Mouse (Mus musculus) brain, embryonic 14.5 days (tissue): Measurements from ENCODE around the gene Dst.

ENCODE experiments used
- CTCF ChIP-seq: fragments of 200-500 bp; IDR thresholded peaks from 2 replicates; pipeline ENCODE4 v1.5.1; 2012; ENCODE audit warnings: inconsistent platforms, mild to moderate bottlenecking, moderate library complexity, borderline replicate concordance; ENCODE audit not compliant: insufficient read depth, insufficient read length; ENCODE audit errors: extremely low read depth
- POLR2A ChIP-seq: fragments of 200-500 bp; IDR thresholded peaks from 2 replicates; pipeline ENCODE4 v1.6.1; 2012; ENCODE audit warnings: mild to moderate bottlenecking, inconsistent platforms, borderline replicate concordance; ENCODE audit not compliant: poor library complexity, insufficient read depth, insufficient read length, severe bottlenecking; ENCODE audit errors: extremely low read depth

DNA sequence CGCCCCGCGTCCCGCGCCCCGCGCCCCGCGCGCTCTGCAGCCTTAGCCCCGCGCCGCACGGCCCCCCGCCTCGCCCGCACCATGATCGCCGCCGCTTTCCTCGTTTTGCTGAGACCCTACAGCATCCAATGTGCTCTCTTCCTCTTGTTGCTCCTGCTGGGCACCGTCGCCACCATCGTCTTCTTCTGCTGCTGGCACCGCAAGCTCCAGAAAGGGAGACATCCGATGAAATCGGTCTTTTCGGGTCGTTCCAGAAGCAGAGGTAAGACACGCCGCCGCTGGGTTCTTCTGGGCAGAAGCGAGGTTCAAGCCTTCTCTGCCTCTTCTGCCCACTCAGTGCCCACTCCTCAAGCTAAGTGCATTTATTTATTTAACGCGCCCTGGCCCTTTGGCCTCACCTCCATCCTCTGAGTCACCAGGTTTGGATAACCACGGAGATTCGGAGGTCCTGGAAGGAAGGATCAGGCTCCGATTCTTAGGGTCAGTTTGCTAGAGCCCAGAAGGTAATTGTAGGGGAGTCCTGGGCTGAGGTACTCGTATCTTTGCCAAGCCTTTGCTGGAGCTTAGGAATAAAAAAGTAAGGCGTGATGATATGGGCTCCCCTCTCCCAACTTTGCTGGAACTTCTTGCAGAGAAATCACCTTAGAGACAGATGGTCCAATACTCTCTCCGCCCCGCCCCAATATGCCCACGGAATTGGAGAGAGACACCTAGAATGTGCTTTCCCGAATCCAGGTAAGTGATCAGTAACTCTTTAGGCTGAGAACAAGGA is at the start of gene Dst:
- no peak for TF ChIP-seq POLR2A
- no peak for TF ChIP-seq CTCF
